Mouse (Mus musculus): ENCODE data around the gene Car9.
A peak's percentile ranks its signal among the peaks of the same experiment; 100 is the strongest.
"Not testable (repeated sequence)": the region's sequence is repeated elsewhere in the genome, so short reads cannot be mapped to it uniquely, and the experiment has no call there.

The Car9 gene

GRCm38 (mm10) chr4:43528487-43528886 lies 21.7 kb downstream of the Car9 start:
- DNase-seq (ENCODE audit: low spot score in 2 of 2): no peak

- no peak for DNase-seq (ENCODE audit: low spot score in 2 of 2)
Observed at GRCm38 (mm10) chr4:43530081-43530501, 23.3 kb downstream of the Car9 start.

DNA sequence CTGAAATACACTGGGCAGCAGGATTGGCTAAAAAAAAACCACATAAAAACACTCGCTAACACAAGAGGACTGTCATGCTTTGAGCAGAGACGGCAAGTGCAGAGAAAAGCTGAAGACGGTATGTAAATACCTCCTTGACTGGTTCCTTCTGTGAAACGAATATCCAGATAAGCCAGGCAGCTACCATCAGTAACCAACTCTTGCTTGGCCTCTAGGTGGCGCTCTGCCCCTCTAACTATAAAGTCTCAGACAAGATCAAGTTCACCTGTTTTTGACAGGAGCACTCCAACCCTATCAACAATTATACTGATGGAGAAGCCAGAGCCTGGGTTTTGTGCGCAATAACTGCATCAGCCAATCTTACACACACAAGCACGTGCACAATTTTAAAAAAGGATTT lies 23.8 kb downstream of the Car9 start:
- peak in 1 of 2 experiments; percentile 52 for DNase-seq (ENCODE audit: low spot score in 2 of 2)

GRCm38 (mm10) chr4:43533270-43533669 lies 26.5 kb downstream of the Car9 start:
- no peak for DNase-seq (ENCODE audit: low spot score in 2 of 2)

DNA sequence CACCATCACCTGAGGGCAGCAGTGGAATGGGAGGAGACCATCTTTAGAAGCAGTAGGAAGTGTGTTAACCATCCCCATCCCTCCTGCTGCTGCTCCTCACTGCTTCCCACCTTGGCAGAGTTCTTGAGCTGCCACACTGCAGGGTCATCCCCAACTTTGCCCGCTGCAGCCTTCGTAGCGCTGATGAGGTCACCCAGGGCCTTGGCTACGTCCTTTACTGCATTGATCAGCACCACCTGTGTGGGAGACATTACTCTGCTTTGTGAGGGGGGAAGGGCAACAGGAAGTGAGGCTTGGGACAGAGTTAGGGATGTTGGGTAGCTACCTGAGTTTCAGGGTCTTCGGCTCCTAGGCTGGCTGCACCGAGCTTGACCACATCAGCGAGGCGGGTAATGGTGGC lies 28.9 kb downstream of the Car9 start:
- DNase-seq (ENCODE audit: low spot score in 2 of 2): no peak

GRCm38 (mm10) chr4:43536031-43536430 lies 29.3 kb downstream of the Car9 start:
- DNase-seq (ENCODE audit: low spot score in 2 of 2): no peak

- no peak for DNase-seq (ENCODE audit: low spot score in 2 of 2)
Observed at GRCm38 (mm10) chr4:43542044-43542443, 35.3 kb downstream of the Car9 start.

GRCm38 (mm10) chr4:43546375-43547047 lies 39.7 kb downstream of the Car9 start:
- no peak for DNase-seq (ENCODE audit: low spot score in 2 of 2)

- DNase-seq (ENCODE audit: low spot score in 2 of 2): no peak
Observed at GRCm38 (mm10) chr4:43547160-43547559, 40.4 kb downstream of the Car9 start.

GRCm38 (mm10) chr4:43549055-43549454 lies 42.3 kb downstream of the Car9 start:
- no peak for DNase-seq (ENCODE audit: low spot score in 2 of 2)

DNA sequence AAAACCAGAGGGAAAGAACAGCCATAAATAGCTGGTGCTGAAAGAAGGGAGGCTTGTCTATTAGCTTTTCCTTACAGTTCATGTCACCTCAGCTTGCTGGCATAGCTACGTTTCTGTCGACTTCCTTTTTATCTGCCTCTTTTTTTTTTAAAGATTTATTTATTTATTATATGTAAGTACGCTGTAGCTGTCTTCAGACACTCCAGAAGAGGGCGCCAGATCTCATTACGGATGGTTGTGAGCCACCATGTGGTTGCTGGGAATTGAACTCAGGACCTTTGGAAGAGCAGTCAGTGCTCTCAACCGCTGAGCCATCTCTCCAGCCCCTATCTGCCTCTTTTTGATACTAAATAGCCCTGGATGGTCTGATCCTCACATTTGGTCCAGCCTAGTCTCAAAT lies 45.1 kb downstream of the Car9 start:
- not testable (repeated sequence) for DNase-seq (ENCODE audit: low spot score in 2 of 2)

- no peak for DNase-seq (ENCODE audit: low spot score in 2 of 2)
Observed at GRCm38 (mm10) chr4:43552437-43552836, 45.7 kb downstream of the Car9 start.

GRCm38 (mm10) chr4:43553891-43554290 lies 47.1 kb downstream of the Car9 start:
- DNase-seq (ENCODE audit: low spot score in 2 of 2): no peak

DNA sequence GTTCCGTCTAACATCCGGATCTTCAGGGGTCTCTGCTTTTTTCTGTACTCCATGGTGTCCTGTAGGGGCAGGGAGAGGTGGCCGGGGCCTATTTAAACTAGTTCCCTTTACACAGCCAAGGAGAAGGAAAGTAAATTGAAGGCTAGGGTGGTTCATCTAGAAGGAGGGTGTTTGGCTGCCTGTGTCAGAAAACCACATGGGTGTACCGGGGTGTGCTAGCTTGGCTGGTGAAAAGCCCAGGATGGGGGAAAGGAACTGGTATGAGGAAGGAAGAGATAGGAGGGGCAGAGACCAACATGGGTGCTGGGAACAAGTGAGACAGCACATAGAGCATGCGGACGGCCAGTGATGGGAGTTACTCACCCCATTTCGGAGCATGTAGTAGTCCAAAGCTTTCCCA lies 49.2 kb downstream of the Car9 start:
- no peak for DNase-seq (ENCODE audit: low spot score in 2 of 2)

GRCm38 (mm10) chr4:43558028-43558630 lies 51.4 kb downstream of the Car9 start:
- no peak for DNase-seq (ENCODE audit: low spot score in 2 of 2)

GRCm38 (mm10) chr4:43558631-43559356 lies 52.0 kb downstream of the Car9 start:
- no peak for DNase-seq (ENCODE audit: low spot score in 2 of 2)

GRCm38 (mm10) chr4:43559519-43560242 lies 52.9 kb downstream of the Car9 start:
- DNase-seq (ENCODE audit: low spot score in 2 of 2): no peak

GRCm38 (mm10) chr4:43560243-43560611 lies 53.5 kb downstream of the Car9 start:
- peak in 1 of 2 experiments; percentile 27 for DNase-seq (ENCODE audit: low spot score in 2 of 2)

- DNase-seq (ENCODE audit: low spot score in 2 of 2): no peak
Observed at GRCm38 (mm10) chr4:43560976-43561375, 54.2 kb downstream of the Car9 start.

DNA sequence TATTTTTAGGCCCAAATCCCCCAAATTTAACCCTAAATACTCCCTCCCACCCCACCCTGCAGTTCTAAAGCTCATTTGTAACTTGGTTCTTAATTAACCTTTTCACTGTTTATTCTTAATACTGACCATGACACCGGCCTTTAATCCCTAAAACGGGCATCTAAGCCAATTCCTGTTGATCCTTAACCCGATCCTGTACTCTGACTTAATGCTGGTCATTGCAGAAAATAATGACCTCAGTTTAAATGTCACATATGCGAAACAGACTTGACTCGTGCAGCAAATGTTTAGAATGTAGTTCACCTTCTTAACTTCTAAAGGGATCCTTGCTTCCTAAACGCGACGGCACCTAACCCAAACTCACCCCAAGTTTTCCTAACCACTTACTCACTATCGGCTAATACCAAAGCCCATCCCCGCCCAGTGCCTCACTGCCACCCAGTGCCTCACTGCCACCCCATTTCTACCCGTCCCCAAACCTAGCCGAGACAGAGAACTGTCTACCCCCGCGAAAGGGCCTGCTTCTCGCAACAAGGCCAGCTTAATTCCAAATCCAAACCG lies 54.8 kb downstream of the Car9 start:
- no peak for DNase-seq (ENCODE audit: low spot score in 2 of 2)

GRCm38 (mm10) chr4:43561997-43562768 lies 55.4 kb downstream of the Car9 start, which contains the start of the genes Creb3 and Tln1:
Creb3 (plus strand) TSS chr4:43562332.
Tln1 (minus strand) TSS chr4:43562691.
- peak; percentile 92 to 94 for DNase-seq (ENCODE audit: low spot score in 2 of 2)

Measured in urinary bladder, adult 18-20 months (tissue).